Mouse (Mus musculus) thymus, adult 18-20 months (tissue): ENCODE measurements around the gene Gca.

ENCODE experiments used
- DNase-seq, 2 experiments: peaks; one replicate each; pipeline ENCODE4 v3.0.0; 2022; ENCODE audit warnings: mixed read lengths in 2 of 2

The Gca gene

GRCm38 (mm10) chr2:62664135-62664670 is at the start of gene Gca:
Gene Gca, plus strand, starts transcription at chr2:62664285.
- peak; percentile 50 to 59 for DNase-seq

DNA sequence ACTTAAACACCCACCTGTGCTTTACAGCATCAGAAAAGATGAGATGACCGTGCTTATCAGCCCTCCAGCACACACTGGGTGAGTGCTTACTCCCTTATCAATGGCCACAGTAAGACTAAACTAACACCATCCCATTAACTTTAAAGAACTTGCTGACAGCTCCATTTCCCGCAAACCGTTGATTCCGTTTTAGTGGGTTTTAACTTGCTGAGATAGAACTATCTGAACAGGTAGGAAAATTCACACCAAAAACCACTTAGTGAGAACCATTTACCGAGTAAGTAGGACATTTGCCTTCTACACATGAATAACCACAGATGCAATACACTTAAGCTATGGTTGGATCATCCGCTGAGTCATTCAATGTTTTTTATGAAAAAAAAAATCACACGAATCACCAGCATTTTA is 45.1 kb upstream of the Gca start:
- no peak for DNase-seq

GRCm38 (mm10) chr2:62619679-62620078 is 44.4 kb upstream of the Gca start:
- DNase-seq = no peak

- no peak for DNase-seq
Observed at GRCm38 (mm10) chr2:62623024-62623441, 41.1 kb upstream of the Gca start.

- DNase-seq = no peak
Observed at GRCm38 (mm10) chr2:62627728-62628127, 36.4 kb upstream of the Gca start.

- DNase-seq = no peak
Observed at GRCm38 (mm10) chr2:62628356-62628755, 35.7 kb upstream of the Gca start.

DNA sequence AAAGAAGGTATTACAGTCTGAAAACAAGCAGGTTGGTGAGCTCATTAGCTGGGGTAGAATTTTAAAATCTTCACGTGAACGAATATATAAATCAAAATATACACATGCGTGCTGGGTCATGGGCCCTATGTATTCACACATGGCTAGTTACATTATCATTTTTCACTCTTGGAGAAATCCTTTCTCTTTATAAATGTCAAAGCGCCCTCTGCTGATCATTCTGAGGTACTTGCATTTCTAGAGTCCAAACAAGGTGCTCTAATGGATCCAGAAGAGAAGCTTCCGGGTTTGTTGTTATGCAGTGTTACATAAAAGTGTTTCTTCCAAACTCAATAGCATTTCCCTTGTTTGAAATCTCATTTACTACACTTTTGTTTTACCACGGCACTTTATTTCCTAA is 33.6 kb upstream of the Gca start:
- DNase-seq = no peak

GRCm38 (mm10) chr2:62639869-62640268 is 24.2 kb upstream of the Gca start:
- DNase-seq = no peak

GRCm38 (mm10) chr2:62643405-62644305 is 20.4 kb upstream of the Gca start:
- peak; percentile 24 to 41 for DNase-seq

- DNase-seq = no peak
Observed at GRCm38 (mm10) chr2:62644891-62645290, 19.2 kb upstream of the Gca start.

DNA sequence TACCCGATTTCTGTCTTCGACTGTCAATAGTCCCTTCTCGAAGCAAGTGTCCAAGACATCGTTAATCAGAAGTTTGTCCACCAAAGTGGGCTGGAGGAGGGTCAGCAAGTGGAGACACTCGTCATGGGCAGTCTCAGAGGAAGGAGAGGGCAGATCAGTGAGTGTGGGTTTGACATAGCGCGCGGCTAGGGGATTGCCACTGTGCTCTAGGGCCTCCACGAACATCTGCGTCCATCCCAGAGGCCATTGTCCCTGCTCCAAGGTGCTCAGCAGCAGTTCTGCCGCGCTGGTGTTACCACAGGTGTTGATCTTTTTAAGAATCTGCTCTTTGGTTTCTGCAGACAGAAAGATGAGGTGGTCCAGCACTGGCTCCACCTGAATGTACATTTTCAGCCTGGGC is 18.6 kb upstream of the Gca start:
- peak; percentile 5 to 10 for DNase-seq

GRCm38 (mm10) chr2:62646014-62646645 is 18.0 kb upstream of the Gca start, which contains the start of gene Ifih1:
Gene Ifih1, minus strand, starts transcription at chr2:62646255.
- peak; percentile 42 to 49 for DNase-seq

- no peak for DNase-seq
Observed at GRCm38 (mm10) chr2:62646671-62647289, 17.3 kb upstream of the Gca start.

DNA sequence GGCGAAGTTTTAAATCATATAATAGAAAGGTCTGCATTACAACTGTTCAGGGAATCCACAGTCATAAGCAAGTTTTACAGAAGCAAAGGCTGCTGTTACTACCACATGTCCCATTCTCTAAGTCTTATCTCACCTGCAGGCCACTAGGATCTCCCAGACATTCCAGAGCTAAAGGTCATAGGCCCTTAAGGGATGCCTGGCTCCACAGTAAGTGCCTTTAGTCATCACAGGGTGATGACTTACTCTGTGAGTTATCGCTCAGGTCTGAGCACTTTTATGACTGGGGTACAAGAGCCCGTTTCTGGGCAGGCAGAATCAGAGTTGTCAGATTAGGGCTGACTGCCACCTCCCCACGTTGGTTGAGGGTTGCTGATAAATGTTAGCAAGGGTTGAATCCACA is 12.2 kb upstream of the Gca start:
- DNase-seq = no peak

- no peak for DNase-seq
Observed at GRCm38 (mm10) chr2:62652466-62652865, 11.6 kb upstream of the Gca start.

DNA sequence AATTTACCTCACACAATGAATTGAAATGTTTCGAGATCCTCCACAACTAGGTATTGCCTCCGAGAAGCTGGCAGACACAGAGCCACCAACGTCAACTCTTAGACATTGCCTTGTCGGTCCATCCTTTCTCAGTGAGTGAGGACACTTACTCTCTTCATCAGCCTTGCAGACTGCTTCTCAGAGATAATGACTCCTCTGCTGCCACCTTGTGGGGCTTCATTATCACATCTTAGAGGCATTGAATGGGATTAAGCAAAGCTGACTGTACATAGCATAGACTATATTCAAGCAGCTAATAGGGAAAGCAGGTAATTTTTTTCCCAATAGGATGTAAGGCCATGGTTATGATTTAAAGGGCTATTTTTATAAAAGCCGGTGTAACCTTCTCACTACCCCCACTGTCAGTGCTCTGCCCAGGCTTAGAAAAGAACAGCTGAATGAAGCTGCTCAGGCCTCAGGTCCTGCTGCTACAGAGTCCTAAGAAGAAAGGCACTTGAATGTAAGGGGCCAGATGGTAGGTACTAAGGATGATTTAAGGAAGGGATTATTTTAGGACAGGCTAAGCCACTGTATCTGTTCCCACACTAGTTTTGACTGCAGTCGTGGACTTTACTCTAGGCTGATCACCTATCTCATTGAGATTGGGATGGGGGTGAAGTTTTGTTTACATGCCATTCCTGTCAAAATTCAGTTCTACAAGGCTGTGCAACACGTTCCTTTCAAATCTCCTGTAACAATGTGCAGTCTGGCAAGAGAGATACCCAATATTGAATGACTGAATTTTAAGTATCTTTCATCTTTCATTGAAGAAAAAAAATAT is 9.4 kb upstream of the Gca start:
- peak in 1 of 2 experiments; percentile 19 for DNase-seq

DNA sequence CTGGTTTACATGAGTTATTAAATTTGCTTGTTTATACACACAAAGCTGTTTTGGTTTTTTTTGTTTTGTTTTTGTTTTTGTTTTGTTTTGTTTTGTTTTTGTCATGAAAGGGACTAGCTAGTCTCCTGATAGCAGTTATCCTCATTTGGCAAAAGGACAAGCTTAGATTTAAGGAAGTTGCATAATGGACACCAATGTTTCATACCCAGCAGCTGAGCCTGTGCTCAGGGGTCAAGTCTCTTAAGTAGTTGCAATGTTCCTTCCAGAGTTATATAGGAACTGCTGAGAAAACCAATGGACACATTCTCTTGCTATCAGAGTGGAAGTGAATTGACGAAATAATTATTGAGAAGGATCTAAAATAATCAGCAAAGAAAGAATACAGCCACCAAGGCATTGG is 8.0 kb upstream of the Gca start:
- no peak for DNase-seq

GRCm38 (mm10) chr2:62660565-62660964 is 3.5 kb upstream of the Gca start:
- DNase-seq = no peak

DNA sequence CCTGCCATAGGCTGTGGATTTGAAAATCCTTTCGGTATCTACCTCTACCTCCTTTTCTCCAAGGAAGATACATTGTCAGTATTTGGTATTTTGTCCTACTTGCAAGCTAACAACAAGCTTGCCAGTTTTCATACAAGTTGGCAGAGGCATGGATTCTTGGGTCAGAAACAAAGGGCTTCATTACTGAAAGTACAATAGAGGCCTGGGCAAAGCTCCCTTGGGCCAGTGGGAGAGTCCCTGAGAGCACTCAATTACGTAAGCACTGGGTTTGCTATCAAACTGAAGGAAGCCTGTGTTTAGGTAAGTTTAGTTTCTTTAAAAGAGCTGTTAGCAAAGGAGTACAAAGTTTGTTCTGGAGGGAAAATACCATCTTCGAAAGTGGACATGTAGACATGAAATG is 1.5 kb upstream of the Gca start:
- no peak for DNase-seq

DNA sequence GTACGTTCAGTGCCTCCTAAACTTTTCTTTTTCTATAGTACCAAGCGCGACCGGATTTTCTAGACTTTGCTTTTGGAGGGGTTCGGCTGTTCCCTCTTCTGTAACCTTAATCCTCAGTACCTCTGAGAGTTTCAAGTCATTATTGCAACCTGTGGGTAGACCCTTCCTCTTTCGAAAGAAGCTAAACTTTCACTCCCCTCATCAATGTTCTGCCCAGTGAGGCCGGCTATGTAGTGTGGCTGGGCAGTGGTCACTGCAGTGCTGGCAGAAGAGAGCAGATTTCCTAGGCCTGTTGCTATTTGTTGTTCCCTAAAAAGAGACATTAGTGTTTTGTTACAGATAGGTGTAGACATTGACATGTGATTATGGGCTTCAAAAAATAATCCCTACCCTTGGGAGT is 754 bp downstream of the Gca start:
- no peak for DNase-seq

DNA sequence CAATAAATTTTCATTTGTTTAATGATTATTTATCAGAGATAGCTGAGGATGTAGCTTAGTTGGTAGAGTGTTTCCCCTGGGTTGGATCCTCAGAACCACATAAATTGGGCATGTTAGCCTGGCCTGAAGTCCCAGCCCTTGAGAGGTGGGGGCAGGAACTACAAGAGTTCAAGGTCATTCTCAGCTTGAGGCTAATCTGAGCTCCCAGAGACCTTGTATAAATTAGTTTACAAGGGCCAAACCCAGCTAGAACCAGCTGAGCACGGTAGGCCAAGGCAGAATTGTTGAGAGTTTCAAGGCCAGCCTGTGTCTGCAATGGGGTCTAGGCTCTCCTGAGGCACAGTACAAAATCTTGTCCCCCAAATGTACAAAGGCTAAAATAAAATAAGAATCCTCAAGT is 1.5 kb downstream of the Gca start:
- DNase-seq = no peak

DNA sequence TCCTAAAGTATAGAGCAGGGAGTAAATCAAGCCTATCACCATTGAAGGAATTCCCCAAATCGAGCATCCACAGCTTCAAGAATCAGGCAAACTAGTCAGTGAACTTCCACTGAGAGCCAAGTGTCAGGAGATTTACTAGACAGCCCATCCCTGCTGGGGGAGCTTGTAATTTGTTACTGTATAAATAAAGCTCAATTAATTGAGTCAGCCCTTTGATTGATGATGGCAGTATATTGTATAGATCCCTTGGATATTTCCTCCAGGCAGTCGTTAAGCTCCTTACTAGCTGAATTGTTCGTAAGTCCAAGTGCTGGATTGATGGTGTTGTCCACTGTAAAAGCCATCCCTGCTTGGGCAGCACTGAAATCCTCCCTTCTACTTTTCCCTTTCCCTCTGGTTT is 5.8 kb downstream of the Gca start:
- no peak for DNase-seq

DNA sequence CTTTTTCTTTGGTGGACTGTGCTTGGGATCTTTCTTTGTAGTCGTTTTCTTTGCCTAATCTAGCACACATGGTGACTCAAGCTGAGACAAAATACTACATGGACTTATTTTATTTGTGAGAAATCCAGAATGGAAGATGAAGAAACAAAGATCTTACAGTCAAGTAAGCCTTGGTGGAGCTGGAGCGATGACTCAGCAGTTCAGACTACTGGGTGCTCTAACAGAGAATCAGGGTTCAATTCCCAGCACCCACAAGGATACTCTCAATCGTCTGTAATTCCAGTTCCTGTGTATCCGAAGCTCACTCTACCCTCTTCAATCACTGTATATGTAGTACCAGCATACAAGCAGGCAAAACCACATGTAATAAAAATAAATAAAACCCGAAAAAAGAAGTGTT is 6.2 kb downstream of the Gca start:
- DNase-seq = no peak
